Mouse (Mus musculus): ENCODE measurements around the gene Rbm33.

The Rbm33 gene

GRCm38 (mm10) chr5:28412006-28412685 lies 95.2 kb downstream of the Rbm33 start:
- no peak for DNase-seq (ENCODE audit: low spot score)

DNA sequence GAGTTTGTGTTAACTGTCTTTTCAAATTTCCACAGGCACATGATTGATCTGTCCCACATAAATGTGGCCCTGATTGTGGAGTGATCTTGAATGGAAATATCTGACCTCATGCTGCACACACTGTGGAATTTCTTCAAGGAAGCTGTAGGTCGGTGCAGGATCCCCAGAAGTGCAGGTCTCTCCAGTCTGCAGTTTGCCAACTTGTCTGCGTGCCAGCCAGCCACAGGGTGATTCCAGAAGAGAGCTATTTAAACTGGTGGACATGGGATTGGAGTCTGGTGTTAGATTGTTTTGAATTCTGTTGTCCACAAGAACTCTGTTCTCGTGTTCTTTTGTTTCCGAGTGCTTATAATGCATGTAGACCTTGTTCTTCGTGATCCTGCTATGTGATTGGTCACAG lies 96.6 kb downstream of the Rbm33 start:
- DNase-seq (ENCODE audit: low spot score) = no peak

DNA sequence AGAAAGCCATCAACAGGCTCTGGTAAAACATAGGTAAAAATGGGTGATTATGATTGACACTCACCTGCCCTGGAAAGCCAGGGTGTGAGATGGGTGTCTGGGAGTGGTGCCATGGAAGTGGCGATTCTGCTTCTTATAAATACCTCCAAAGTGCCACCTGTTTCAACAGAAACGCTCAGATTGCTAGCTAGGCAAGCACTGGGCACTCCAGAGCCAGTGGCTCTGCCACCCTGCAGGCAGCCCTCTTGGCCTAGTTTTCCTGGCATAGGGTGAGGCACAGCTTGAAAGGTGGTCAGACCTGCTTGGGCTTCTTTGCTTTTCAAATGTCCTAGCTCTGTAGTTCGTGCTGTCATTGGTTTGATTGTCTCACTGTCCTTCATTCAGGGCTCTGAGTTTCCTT lies 97.2 kb downstream of the Rbm33 start:
- no peak for DNase-seq (ENCODE audit: low spot score)

DNA sequence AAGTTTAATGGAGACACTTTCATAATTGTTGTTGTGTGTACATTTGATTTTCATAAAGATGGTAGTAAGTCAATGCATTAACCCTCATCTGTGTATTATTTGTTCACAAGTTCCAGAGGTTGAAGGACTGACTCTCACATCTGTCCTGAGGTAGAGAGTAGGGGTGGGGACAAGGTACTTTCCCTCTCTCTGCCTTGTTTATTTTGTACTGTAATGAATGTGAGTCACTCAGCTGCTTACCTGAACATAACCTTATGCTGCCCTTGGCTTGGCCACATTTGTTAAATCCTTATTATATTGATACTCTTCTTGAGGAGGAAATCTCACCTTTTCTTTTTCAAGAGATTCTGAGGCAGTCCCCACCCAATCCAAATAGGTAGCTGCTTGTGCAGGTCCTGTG lies 99.1 kb downstream of the Rbm33 start:
- DNase-seq (ENCODE audit: low spot score) = no peak

DNA sequence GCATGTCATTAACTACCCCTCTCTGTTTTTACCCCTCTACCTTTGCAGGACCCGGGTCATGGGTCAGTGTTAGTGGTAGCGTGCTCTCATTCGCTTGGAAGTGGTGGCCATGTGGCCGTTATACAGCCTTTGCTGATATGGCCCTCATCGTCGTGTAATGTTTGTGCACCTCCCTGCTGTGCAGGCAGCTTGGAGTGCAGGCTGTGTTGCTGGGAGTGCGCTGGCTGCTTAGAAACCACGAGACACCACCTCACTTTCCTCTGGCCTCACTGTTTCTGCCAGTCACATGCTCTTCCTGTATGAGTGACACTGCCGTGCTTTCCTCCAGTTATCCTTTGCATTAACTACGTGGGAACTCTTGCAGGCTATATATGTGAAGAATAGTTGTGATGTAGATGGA lies 101.8 kb downstream of the Rbm33 start:
- no peak for DNase-seq (ENCODE audit: low spot score)

- DNase-seq (ENCODE audit: low spot score) = no peak
These were observed 102.8 kb downstream of the Rbm33 start for GRCm38 (mm10) chr5:28419640-28420265.

- DNase-seq (ENCODE audit: low spot score) = no peak
These were observed 106.9 kb downstream of the Rbm33 start for GRCm38 (mm10) chr5:28423781-28424180.

- no peak for DNase-seq (ENCODE audit: low spot score)
These were observed 109.0 kb downstream of the Rbm33 start for GRCm38 (mm10) chr5:28425926-28426325.

GRCm38 (mm10) chr5:28450126-28450890 lies 133.4 kb downstream of the Rbm33 start:
- DNase-seq (ENCODE audit: low spot score) = no peak

GRCm38 (mm10) chr5:28451053-28451638 lies 134.2 kb downstream of the Rbm33 start:
- DNase-seq (ENCODE audit: low spot score) = peak; percentile 43

- no peak for DNase-seq (ENCODE audit: low spot score)
These were observed 136.2 kb downstream of the Rbm33 start for GRCm38 (mm10) chr5:28453086-28453485.

- no peak for DNase-seq (ENCODE audit: low spot score)
These were observed 136.6 kb downstream of the Rbm33 start for GRCm38 (mm10) chr5:28453523-28453922.

DNA sequence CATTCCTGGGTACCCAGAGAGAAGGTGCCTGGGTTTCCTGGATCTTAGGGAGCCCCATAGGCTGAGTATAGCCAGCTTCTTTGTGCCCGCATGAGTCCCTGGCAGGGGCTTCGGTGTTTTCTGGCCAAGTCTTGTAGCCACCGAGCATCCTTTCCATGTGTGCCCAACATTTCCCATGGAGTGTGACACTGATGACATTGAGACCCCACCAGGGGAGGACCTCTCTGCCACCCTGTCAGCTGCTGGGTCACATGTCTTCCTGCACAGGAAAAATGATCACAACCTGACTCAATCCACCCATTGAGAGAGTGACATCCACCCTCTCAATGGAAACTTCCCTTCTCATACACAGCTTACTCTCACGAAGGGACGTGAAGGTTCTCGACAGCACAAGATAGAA lies 137.6 kb downstream of the Rbm33 start:
- no peak for DNase-seq (ENCODE audit: low spot score)

GRCm38 (mm10) chr5:28455721-28456120 lies 138.8 kb downstream of the Rbm33 start:
- DNase-seq (ENCODE audit: low spot score) = no peak

DNA sequence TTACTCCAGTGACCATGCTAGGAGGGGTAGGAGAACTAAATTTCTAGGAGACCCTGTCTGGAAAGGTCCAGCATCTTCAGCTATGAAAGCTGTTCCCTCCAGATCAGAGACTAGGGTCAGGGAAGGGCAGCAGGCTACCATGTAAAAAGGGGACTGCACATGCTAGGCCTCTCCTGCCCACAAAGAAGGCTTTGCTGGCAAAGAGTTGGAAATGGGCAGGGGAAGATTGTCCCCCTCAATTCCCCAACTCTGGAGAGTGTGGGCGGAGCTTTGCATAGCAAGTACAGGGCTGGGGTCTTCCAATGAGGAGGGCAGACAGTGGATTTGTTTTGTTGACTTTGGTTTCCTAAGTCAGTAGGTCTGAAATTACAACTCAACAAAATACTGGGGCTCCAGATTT lies 139.4 kb downstream of the Rbm33 start:
- DNase-seq (ENCODE audit: low spot score) = no peak

DNA sequence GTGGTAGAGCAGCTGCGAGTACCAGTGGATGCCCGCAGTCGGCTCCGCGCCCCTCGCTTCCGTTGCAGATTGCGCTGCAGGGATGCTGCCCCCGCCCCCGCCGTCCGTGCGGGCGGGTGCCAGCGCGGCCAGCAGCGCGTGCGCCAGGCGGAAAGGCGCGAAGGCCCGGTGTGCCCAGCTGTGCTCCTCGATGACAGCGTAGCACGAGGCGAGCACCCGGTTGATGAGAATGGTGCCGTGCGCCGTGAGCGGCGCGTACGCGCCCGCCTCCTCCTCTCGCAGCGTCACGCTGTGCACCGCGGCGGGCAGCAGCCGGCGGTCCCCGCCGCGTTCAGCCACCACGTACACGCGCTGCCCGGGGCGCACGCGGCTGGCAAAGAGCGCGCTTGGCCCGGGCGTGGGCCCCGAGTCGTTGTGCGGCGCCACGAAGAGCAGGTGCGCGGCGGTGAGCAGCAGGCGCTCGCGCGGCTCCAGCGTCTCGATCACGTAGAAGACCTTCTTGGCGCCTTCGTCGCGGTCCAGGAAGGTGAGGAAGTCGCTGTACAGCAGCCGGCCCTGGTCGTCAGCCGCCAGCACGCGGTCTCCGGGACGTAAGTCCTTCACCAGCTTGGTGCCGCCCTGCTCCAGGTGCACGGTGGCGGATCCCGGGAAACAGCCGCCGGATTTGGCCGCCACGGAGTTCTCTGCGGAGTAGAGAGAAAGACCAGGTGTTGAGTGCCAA lies 141.2 kb downstream of the Rbm33 start:
- no peak for DNase-seq (ENCODE audit: low spot score)

DNA sequence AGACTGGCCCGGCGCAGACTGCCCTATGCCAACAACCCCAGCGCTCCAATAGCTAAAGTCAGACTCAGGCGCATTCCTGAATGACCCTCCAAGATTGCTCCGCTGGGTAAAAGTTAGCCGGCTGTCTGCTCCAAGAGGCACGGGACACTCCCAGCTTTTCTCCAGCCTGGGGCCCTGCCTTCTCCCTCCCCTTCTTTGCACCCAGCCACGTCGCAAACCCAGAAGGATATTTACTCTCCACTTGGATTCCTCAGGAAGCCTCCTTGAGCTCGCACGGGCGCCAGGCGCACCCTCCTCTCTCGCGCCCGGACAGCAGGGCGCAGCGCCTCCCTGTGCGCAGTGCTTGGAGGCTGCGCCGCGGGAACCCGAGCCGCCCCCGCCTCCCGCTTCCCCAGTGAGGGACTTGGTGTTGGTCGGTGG lies 141.9 kb downstream of the Rbm33 start:
- DNase-seq (ENCODE audit: low spot score) = no peak

DNA sequence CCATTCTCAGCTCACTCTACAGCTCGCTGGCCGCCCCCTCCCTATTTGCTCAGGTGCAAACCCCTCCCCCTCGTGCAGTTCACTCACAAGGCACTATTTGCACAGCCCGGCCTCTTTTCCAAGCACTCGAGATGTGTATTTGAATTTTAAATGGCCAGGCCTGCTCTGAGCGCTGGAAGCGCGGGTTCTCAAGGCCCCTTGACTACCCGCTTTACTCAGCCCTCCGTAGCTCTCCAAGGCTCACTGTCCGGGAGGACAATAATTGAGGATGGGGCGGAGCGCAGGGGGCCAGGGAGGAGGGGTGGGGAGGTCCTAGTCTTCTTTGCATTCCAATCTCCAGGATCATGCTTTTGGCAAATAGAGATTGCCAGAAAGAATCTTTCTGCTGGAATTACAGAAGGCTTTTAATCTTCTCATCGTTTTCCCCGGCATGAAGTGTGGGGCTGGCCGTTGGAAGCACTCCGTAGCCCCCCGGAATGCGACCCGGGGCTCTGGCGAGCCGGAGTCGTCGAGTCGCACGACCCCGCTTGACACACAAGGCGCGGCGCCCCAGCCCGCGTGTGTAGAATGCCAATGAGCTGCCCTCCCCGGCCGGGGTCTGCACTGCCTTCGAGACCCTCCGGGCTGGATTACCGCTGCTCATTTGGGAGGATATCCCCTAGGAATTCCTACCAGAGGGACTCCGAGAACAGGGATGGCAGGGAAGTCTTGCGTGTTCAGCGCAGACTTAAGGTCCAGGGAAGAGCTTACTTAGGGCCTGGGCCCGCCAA lies 142.7 kb downstream of the Rbm33 start:
- no peak for DNase-seq (ENCODE audit: low spot score)

- no peak for DNase-seq (ENCODE audit: low spot score)
These were observed 143.8 kb downstream of the Rbm33 start for GRCm38 (mm10) chr5:28460556-28461350.

GRCm38 (mm10) chr5:28461376-28461775 lies 144.5 kb downstream of the Rbm33 start:
- no peak for DNase-seq (ENCODE audit: low spot score)

All from c-Kit-positive CD71-positive TER-119-positive erythroid progenitor cells, embryonic 14.5 days (primary cell).